Mouse (Mus musculus): ENCODE results near the gene 1700034J05Rik. TPM values are rescaled to one million over a fixed set of nuclear protein-coding genes. Genes with fewer than 3 reads are reported as not detected.

The 1700034J05Rik gene
- polyA plus RNA-seq, 1 experiment from 2014 or later: 0.21 TPM

DNA sequence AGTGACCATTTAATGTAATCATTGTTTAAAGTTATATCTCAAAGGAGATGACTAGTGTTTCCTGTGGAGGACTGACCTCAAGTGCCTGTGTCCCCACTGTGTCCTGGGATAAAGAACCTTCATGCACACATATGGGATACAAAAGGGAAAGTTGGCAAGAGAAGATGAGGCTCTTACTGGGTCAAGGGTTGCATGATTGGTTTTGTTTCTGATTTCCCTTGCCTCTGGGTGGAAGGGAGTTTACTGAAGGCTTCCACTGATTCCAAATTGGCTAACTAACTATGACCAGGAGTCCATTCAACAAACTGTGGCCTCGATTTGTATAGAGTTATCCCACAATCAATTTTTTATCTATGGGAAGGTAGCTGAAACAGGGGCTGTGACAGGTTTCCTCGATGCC is 50.6 kb downstream of the 1700034J05Rik start:
- WGBS: 82% methylated on average over 2 of the region's 2 CpGs
- peaks cover 4% of the 10 kb centered on the region; the same call in 1 of the 2 replicates for H3K4me1 ChIP-seq (ENCODE audit: insufficient read depth)
- H3K4me3 ChIP-seq (ENCODE audit: low read depth, low read length): no peak overlapping the region
- DNase-seq (no peak), ATAC-seq (ENCODE audit: insufficient read depth) (no peak)
- H3K36me3 ChIP-seq (ENCODE audit: insufficient read depth): no peaks in the 10 kb centered on the region
- no peaks in the 10 kb centered on the region for H3K9me3 ChIP-seq (ENCODE audit: low read depth, low read length)
- H3K27ac ChIP-seq (ENCODE audit: low read depth): no peak overlapping the region
- no peak for TF ChIP-seq CTCF (IDR thresholded peaks at IDR 0.05; ENCODE audit: low read depth)
- H3K27me3 ChIP-seq (ENCODE audit: insufficient read depth, low read length): no peaks in the 10 kb centered on the region
- H3K4me2 ChIP-seq: no peak overlapping the region
- H3K9ac ChIP-seq: no peak overlapping the region

DNA sequence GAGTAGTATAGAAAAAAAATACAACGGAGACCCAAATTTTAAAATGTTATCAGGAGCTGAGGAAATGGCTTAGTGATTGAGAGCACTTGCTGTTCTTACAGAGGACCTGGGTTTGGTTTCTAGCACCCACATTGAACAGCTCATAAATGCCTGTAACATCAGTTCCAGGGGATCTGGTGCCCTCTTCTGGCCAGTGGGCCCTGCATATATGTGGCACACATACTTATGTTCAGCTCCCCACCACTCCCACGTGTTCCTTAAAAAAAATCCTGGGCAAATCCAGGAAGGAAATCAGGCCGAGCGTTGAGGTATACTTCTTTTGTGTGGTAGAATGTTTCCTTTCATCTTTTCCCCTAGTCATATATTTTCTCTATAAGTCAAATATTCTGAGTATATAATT is 52.3 kb downstream of the 1700034J05Rik start:
- 90% methylated on average over 4 of the region's 4 CpGs for WGBS
- Histone ChIP-seq H3K27me3 (ENCODE audit: insufficient read depth, low read length) (no peaks in the 10 kb centered on the region), H3K9me3 (ENCODE audit: low read depth, low read length) (no peaks in the 10 kb centered on the region), H3K4me3 (ENCODE audit: low read depth, low read length) (no peak overlapping the region), H3K9ac (no peak overlapping the region), H3K4me1 (ENCODE audit: insufficient read depth) (peaks cover 4% of the 10 kb centered on the region; the same call in 1 of the 2 replicates), H3K36me3 (ENCODE audit: insufficient read depth) (no peaks in the 10 kb centered on the region), H3K4me2 (no peak overlapping the region), H3K27ac (ENCODE audit: low read depth) (no peak overlapping the region)
- DNase-seq (no peak), ATAC-seq (ENCODE audit: insufficient read depth) (no peak)
- TF ChIP-seq CTCF (IDR thresholded peaks at IDR 0.05; ENCODE audit: low read depth): 0 out of 2 replicates have a peak, but pooled peaks have one; percentile 7

Other genes with a start within 250 kb of the 1700034J05Rik start
- gene Stk38l, start 229.4 kb downstream of the 1700034J05Rik start, polyA plus RNA-seq (2014; fragmentation: Nextera tagmentation; extraction: Ambion mirVana): 15.6 and 16.2 TPM in 2 replicates
- 5.9 and 6.2 TPM in 2 replicates for gene Arntl2, start 158.4 kb downstream of the 1700034J05Rik start, polyA plus RNA-seq (2014; fragmentation: Nextera tagmentation; extraction: Ambion mirVana)
- gene Smco2, start 104.3 kb downstream of the 1700034J05Rik start, polyA plus RNA-seq (2014; fragmentation: Nextera tagmentation; extraction: Ambion mirVana): not detected in 2 replicates
- gene Ppfibp1, start 65.9 kb downstream of the 1700034J05Rik start, polyA plus RNA-seq (2014; fragmentation: Nextera tagmentation; extraction: Ambion mirVana): 52.5 and 56.8 TPM in 2 replicates
- gene Rep15, start 78.2 kb upstream of the 1700034J05Rik start, polyA plus RNA-seq (2014; fragmentation: Nextera tagmentation; extraction: Ambion mirVana): 1.1 TPM in 2 replicates
- 106 and 121 TPM in 2 replicates for gene Mrps35, start 88.3 kb upstream of the 1700034J05Rik start, polyA plus RNA-seq (2014; fragmentation: Nextera tagmentation; extraction: Ambion mirVana)
- gene Mansc4, start 132.6 kb upstream of the 1700034J05Rik start, polyA plus RNA-seq (2014; fragmentation: Nextera tagmentation; extraction: Ambion mirVana): 7.3 and 7.5 TPM in 2 replicates
- gene Klhl42, start 137.0 kb upstream of the 1700034J05Rik start, polyA plus RNA-seq (2014; fragmentation: Nextera tagmentation; extraction: Ambion mirVana): 14.2 and 14.6 TPM in 2 replicates

All from lung, embryonic 14.5 days (tissue).